Mouse (Mus musculus) left cerebral cortex, adult 9 months (tissue): Measurements from ENCODE around the gene Fbxo7.
A peak's percentile ranks its signal among the peaks of the same experiment; 100 is the strongest.

Experiments used
- DNase-seq, 2 experiments: peaks; one replicate each; pipeline ENCODE4 v3.0.0; 2022; ENCODE audit warnings: low spot score in 2 of 2

Fbxo7 gene

DNA sequence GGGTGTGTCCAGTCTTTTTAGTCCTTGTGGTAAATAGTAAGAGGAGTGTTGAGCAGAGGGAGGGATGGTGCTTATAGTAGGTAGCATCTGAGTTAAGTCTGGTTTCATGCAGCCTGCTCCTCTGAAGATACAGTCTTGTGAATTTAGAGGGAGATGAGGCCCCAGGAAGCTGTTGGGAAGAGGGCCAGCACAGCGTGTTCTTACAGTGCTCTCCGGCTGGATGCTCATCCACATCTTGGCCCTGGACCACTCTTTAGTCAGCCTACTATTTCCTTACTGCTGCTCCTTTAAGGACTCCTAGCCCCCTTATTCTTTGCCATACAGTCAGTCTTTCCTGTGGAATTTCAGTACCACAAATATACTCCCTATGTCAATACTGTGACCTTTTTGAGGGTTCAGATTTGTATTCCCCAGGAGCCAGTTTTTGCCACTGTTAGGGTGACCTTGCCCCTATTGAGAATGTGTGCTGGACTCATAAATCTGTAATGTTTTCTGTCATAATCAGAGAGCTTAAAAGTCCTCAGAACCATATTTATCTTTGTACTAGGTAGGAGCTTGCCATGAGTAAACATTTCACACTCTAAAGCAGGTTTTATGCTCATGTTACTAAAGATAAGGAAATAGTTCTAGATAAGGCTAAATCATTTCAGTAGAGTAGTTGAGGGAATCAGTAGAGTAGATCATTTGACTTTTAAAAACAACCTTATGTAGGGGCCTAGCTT, 12.4 kb downstream of the Fbxo7 start:
- no peak for DNase-seq

DNA sequence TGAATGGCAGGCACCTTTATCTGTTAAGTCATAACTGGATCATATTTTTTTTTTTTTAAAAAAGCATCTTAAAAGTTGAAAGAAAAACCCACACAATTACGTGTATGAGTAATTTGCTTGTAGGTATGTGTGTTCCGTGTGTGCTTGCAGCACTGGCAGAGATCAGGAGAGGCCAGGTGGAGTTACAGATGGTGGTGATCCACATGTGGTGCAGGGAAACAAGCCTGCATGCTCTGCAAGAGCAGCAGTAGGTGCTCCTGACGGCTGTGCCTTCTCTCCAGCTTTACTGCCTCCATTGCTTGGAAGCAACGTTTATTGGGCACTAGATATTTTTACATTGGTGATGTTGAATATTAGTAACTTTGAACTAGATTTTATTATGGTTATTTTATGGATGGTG, 21.9 kb downstream of the Fbxo7 start:
- DNase-seq: no peak

DNA sequence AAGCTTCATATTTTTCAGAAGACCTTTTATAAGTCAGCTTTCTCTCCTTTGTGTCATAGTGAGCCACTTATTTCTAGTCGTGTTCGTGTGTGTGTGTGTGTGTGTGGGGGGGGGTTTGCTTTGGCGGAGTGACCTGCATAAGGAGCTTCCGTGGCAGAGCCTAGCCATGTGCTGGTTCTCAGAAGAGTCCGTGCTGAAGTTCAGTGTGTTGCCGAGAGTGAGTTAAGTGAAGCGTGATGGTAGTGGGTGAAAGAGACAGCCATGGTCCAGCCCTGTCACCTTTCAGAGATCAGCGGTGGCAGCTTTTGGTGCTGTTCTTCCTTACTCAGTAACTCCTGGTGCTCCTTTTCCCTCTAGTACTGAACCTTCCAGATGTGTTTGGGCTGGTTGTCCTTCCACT, 22.3 kb downstream of the Fbxo7 start:
- no peak for DNase-seq

DNA sequence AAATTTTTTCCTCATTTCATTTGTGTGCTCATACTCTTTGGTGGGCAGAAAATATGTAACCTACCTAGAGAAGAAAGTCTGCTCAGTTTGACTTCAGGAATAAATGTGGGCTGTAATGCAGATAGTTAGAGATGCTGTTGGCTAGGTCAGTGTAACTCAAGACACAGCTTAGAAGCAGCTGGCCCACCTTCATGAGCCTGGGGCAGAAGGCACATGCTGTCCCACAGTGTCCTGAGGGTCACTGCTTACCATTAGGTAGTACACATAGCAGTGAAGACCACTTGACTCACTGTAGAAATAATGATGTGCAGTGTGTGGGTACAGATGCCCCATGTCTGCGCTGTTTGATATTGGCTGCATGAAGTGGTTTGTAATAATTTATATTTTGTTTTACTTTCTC, 24.6 kb downstream of the Fbxo7 start:
- DNase-seq: no peak

DNA sequence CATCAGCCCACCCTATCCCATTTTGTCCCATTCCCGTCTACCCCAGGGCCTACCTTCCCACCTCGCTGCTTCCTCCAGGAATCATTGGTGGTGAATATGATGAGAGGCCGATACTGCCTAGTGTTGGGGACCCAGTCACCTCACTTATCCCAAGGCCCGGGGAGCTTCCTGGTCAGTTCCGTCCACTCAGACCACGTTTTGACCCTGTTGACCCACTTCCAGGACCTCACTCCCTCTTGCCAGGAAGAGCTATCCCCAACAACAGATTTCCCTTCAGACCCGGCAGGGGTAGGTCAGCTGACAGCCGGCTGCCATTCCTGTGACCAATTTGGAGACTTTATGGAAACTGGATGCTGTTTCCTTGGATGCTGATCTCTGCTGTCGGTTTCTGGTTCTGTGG, 26.0 kb downstream of the Fbxo7 start:
- no peak for DNase-seq

DNA sequence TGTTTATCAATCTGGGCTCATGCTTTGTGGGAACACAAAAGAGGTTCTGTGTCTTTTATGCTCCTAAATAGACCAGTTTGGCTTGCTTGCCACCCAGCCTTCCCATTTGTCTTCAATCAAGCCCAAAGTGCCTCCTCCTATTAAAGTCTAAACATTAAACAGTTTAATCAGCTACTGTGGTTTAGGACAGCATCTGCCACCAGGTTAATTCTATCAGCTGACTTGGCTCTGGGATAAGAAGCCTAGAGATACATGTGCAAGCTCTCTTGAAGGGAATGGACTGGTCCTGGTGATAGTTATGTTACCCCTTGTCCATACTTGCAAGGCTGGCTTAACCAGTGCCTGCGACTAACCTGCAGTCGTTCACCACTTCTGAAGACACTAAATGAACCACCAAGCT, 28.8 kb downstream of the Fbxo7 start:
- DNase-seq: no peak

DNA sequence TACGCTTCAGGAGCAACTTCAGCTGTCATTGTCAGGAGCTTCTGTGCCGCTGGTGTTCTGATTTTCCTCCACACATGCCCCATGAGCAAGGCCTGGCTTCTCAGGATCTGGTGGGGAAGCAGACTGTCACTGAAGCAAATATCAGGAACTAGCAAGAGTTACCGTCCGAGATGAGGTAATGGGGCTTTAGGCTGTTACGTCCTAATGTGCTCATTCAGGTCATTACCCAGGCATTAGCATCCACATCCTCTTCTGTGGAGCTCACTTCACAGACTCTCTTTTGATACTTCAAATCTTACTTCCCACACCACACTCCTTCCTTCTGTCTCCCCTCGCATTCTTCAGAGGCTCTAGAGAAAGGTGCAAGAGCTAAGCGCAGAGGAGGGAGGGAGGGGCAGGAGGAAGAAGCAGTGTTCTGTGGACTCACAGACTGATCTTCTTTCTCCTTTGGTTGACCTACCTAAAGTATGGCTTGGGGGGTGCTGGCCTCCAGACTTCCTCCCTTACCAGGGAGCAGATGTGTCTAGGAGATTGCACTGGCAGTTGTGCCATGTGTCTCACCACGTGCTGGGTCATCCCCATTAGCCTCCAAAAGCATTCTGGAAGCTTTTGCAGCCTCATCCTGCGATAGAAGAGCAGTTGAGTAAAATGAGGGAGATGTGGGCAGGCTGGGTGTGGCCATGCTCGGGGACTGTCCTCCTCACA, 31.2 kb downstream of the Fbxo7 start:
- DNase-seq: no peak

DNA sequence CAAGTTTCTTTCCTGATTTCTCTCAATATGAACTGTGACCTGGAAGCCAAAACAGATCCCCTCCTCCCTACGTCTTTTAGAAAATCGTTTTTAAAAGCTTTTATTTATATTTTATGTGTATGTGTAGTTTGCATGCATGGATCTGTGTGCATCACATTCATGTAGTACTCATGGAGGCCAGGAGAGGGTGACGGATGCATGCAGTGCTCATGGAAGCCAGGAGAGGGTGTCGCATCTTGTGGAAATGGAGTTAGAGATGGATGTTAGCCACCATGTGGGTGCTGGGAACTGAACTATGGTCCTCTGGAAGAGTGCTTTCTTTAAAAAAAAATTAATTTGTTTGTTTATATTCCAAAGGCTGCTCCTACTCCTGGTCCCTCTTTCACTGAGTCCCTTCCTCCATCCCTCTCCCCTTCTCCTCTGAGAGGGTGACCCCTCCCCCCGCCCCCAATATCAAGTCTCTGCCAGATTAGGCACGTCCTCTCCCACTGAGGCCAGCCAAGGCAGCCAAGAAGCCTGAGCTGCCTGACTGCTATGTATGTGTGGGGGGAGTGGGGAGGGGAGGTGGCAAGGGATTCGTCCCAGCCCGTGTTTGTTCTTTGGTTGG, 34.6 kb downstream of the Fbxo7 start:
- no peak for DNase-seq

DNA sequence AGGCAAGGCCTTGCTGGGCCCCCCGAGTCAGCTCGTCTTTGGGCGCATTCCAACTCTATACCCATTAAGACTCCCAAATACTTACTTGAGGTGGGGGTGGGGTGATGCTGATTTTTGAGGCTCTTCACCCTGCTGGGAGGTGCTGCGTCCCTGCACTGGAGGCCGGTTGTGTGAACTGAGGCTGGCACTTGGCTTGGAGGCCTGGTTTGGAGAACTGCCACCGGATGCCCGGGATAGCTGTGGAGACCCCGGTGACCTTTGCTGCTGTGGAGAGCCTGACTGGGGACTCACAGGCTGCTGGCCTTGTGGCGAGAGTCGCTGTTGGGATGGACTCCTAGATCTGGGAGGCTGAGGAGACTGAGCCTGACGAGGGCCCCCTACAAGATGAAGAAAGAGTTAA, 35.5 kb downstream of the Fbxo7 start:
- DNase-seq: no peak

DNA sequence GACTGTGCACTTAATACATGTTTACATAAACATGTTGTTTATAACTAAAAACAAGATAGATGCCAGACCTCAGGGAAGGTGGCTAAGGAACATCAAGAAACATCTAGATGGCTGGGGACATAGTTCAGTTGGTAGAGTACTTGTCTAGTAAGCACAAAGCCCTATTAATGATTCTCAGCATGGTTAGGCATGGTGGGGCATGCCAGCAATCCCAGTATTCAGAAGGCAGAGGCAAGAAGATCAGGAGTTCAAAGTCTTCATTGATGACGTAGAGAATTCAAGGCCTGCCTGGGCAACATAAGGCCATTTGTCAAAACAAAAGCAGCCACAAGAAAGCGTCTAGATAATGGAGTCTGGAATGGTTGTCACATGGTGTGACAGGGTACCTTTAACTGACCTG, 35.9 kb downstream of the Fbxo7 start:
- no peak for DNase-seq

DNA sequence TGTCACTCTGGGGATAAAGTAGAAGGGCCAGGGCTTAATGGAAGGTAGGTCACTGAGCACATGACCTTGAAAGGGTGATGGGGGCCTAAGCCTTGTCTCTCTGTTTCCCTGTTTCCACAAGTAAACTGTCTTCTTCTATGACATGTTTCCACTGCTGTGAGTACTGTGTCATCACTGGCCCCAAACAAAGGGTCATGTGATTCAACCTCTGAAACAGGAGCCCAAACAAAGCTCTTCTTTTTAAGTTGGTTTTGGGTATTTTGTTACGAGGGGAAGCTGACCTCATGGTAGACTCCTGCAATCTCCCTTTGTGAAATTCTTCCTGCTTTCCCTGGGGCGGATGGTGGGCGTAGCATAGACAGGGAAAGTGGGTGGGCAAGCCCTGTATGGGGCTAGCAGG, 38.5 kb downstream of the Fbxo7 start:
- DNase-seq: no peak

DNA sequence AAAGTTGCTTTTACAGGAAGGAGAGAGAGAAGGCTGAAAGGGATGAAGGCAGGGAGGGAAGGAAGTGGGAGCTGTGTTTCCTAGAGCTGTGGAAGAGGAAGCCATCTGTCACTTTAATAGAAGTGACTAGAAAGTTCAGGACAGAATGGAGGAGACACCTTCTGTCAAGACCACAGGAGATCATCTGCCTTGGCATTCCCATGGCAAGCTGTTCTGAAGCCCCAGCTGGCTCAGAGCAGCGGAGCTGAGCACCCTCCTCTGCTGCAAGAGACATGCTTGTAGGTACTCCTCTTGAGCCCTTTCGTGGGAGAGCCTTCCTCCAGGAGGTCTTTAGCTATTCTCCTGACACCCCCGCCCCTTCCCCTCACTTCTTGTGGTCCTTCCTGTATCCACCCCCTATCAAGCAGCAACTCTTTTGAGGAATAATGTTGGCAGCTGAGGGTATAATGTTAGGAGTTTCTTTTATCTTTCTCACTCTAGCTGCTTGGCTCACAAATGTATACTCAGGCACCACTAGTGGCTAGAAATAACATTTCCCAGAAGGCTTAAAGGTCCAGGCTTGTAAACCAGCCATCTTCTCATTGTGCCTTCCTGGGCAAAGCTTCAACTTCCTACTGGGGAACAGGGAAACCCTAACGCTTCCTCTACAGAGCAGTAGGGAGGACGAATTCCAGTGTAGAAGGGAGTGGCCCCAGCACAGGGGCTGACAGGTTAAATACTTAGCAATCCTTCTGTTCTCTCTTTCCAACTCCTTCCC, 40.7 kb downstream of the Fbxo7 start:
- DNase-seq: no peak

DNA sequence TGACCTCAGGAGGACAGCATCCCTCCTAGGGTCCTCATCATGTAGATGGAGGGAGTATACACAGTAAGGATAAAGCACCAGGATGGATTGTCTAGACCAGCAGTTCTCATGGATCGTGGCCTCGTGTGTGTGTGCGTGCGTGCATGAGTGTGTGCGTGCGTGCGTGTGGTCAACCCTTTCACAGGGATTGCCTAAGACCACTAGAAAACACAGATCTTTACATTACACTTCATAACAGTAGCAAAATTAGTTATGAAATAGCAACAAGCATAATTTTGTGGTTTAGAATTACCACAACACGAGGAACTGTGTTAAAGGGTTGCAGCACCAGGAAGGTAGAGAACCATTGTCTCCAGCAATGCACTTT, 41.2 kb downstream of the Fbxo7 start:
- no peak for DNase-seq

DNA sequence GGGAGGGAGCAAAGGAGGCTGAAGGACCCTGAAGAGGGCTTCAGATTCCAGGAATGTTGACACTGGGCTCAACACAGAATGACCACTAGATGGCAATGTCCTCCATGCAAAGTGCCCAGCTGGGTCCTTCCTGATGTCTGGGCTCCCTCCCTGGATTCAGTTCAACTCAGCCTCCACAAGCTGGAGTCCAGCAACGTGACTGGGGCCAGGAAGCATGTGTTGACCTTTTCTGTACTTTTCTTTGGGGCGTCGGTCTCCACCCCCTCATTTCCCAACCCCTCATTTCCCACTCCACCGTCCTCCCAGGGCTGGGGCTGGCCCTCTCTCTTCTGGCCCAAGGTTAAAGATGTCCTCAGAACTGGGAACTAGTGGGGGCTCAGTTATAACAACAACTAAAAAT, 43.2 kb downstream of the Fbxo7 start:
- peak; percentile 44 to 77 for DNase-seq

DNA sequence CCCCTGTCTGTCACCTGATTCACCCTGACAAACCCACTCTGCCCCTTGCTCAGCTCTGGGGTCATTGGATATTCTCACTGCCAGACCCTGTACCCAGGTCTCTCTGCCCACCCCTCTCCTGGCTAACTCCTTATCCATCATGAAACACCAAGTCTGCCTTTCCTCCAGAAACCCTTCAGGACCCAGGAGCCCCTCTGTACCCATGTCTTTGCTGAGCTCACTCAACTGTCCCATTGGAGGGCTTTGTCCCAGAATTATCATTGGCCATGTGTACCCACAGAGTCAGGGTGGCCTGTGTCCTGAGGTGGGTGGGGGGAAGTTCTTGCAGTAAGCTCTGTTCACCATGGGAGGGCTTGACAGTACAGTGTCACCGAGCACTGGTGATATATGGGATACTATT, 43.9 kb downstream of the Fbxo7 start:
- DNase-seq: no peak

DNA sequence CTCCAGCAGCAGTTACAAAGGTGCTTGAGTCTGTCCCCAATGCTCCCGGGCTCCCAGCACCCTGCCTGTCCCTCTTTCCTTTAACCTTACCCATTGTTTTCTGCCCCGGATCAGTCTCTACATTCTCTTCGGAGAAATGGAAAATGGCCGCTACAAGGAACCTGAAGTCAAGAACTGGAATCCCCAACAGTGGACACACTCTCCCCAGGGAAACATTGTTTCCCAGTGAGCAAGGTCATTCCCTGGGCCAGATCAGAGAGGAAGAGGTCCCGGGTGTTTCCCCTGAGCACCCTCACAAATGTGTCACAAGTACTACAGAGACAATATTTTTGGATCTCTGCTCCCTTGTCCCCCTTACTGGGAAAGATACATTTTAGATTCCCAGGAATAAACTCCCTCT, 44.9 kb downstream of the Fbxo7 start:
- DNase-seq: no peak

DNA sequence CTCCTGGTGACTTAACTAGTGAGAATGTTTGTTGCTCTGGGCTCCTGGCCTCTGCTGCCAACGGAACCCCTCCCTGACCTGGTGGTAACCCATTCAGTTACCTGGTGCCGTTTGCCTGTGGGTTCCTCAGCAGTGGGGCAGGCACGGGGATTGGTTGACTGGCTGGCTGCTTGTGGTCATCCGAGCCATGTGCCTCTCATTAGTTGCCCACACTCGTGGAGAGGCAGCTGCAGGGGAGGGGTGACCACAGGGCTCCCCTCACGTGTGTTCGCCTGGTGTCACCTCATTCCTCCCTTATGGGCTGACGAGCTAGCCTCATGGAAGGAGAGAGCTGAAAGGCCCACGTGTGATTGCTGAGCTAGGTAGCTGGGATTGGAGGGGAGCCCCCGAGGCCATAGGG, 46.1 kb downstream of the Fbxo7 start:
- DNase-seq: no peak

DNA sequence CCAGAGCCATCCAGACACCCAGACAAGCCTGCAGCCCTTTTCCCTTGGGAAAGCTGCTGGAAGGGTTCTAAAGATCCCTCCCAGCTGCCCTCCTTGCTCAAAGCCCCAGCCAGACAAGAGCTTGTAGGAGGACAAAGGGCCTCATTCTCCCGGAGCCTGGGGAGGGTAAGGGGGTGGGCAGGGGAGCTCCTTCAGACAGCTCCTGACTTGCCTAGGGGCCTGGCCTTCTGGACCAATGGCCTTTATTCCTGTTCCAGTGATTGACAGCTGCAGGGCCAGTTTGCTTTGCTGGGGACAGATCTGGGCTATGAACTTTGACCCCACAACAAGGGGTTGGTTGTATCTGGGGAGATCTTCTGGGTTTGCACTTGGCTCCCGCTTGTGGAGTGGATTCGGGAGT, 47.6 kb downstream of the Fbxo7 start:
- DNase-seq: no peak

DNA sequence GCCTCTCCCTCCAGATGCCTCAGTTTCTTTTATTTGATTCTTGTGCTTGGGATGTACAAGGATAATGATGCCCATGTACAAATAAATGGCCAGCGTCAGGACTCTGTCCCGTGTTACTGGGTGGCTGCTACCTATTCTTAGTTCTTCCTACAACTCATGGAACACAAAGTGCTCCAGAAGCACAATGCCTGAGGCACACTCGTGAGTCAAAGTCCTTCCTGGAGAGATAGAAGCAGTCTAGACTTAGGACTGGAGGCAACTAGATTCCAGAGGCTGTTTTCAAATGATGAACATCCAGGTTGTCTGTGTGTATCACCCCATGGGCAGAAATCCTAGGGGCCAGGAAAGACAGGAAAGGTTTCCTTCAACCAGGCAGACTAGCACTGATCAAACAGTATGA, 49.0 kb downstream of the Fbxo7 start:
- DNase-seq: no peak

DNA sequence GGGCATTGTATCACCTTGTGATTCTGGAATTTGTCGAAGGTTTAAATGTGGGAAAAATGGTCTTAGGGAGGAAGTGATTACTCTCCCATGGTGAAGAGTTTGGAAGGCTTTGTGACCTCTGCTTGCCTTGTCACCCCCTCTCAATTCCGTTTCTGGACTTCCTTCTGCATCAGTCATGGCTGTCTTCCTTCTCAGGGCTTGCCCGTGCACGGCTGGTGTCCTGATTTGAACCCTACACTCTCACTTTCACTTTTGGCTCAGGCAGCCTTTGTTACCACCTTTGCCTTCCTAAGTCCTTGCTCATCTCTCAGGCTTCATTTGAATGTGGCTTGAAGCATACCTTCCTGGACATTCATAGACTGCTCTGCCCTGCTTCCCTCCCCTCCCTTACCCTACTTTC, 52.4 kb downstream of the Fbxo7 start:
- DNase-seq: no peak

DNA sequence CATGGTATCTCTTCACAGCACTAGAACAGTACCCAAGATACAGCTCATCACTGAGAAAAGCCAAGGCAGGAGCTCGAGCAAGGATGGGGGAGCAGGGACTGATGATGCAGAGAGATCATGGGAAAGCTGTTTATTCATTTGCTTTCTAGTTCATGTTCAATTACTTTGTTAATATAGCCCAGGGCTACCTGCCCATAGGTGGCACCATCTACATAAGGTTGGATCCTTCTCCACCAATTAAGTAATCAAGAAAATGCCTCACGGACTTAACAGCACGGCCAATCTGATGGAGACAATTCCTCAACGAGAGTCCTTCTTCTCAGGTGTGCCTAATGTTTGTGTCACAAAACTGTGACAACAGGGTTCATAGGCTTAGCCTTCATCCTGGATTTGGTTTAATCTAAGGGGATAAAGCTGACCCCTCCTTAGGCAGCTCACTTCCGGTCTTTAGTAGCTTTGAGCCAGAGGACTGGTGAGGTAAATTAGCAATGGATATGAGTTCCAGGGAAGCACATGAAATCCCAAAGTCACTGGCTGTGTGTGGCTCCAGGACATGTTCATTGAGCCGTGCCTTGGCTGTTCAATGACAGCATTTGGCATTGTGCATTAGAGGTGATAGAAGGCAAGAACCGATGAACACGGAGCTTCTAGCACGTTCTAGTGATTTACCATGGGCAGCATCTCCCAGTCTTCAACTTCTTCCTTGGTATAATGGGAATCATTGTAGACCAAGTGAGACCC, 53.4 kb downstream of the Fbxo7 start:
- DNase-seq: no peak

DNA sequence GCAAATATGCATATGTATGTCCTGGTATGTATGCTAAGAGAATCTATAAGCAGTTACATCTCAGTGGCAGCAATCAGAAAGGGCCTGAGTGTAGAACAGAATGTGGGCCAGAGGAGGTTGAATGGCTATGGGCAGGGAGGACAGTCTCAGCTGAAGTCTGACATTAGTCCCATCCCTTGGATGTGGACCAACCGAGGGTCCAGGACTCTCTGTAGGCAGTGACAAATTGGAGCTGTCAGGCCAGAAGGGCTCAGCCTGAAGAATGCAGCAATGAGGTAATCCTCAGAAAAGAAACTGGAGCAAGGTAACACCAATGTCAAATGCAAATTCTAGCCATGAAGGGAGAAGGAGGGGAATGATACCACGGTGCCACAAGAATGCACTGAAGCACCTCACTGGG, 55.5 kb downstream of the Fbxo7 start:
- no peak for DNase-seq
